Mouse (Mus musculus) 3134 (cell line): ENCODE measurements at regions not wholly inside any gene's neighbourhood (a gene's known extent, or its start where the extent isn't known, plus 50 kb on each side); places are given as distances from the start of the nearest gene placed in this dataset.
A peak's percentile ranks its signal among the peaks of the same experiment; 100 is the strongest.

Experiments
- DNase-seq: peaks from one replicate; pipeline ENCODE4 v3.0.0-alpha.2; 2011; ENCODE audit warnings: low spot score; ENCODE audit not compliant: insufficient read length; ENCODE audit errors: extremely low read depth

DNA sequence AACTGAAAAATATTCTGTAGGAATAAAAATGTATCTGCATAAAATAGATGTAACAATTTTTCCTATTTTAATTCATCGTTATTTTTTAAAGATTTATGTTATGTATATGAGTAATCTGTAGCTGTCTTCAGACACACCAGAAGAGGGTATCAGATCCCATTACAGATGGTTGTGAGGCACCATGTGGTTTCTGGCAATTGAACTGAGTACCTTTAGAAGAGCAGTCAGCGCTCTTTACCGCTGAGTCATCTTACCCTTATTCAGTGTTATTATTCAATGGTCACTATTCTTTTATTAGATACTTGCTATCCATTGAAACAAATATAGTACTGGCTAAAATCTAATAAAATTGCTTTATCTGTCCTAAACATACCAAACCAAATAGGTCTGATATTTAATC is 820.7 kb upstream of the Nrxn1 start:
- DNase-seq, result no peak

DNA sequence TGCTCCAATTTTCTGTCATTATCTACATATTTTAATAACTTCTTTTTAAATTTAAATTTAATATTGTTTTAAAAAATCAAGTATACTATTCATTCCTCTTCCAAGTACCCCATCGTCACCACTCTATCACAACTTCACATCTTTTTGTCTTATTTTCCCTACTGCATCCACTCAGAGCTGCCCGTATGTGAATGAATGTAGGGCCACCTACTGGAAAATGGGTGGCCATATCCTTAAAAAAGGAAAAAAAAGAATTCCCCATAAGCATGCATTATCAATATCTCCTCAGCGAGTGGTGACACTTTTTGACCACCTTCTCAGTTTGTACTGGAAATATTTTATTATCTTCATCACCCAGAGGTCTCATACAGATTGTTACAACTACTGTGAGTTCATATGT is 810.2 kb upstream of the Nrxn1 start:
- no peak for DNase-seq

DNA sequence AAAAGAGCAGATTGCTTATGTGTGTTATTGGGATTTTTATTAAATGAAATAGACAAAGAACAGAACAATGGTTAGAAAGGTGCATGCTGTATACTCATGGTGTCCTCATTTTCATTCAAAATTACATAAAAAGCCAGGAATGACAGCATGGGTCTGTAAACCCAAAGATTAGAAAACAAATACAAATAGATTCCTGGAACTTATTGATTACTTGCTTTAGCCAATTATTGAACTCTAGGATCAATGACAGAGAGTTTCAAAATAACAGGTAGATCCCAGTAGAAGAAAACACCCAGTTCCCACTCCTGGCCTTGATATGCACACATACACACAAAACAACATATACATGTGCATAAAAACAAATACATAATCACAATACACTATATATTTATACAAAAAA is 782.4 kb upstream of the Nrxn1 start:
- DNase-seq, result no peak

DNA sequence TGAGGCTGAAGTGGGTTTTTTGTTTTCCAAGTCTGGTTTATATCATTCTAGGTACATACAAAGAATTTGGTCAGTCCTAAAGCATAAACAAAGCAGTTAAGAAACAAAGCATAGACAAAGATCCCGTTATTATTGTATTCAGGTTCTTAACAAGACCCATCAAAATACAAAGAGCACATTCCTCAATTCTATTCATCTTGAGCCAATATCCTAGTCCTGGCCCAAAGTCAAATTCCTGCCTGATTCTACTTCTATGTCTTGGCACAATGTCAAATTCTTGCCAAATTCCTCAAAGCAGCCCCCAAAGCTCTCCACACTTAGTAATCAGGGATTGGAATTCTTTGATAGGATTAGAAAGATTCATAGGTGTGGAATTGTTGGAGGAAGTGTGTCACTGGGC is 769.3 kb upstream of the Nrxn1 start:
- DNase-seq, result peak; percentile 10
